Mouse (Mus musculus) forebrain, embryonic 16.5 days (tissue): ENCODE measurements at regions not wholly inside any gene's neighbourhood (a gene's known extent, or its start where the extent isn't known, plus 50 kb on each side); places are given as distances from the start of the nearest gene placed in this dataset.

Experiments used
- ATAC-seq: fragments of 200-750 bp; cut with Nextera tagmentation; 2 replicates; pipeline ENCODE4 v1.8.0; 2017; ENCODE audit warnings: mild to moderate bottlenecking, moderate library complexity
- H3K27ac ChIP-seq: fragments of 300-500 bp; sonication (generic); 2 replicates; pipeline ENCODE4 v1.5.1; 2014; ENCODE audit warnings: low read length, control low read depth
- H3K27me3 ChIP-seq: fragments of 300-500 bp; sonication (generic); replicated peaks from 2 replicates; pipeline ENCODE4 v1.6.1; 2014; ENCODE audit warnings: low read length; ENCODE audit not compliant: control insufficient read depth, insufficient read depth
- H3K36me3 ChIP-seq: fragments of 300-500 bp; sonication (generic); 2 replicates; pipeline ENCODE4 v1.6.1; 2014; ENCODE audit not compliant: control insufficient read depth, insufficient read depth
- H3K4me1 ChIP-seq: fragments of 300-500 bp; sonication (generic); replicated peaks from 2 replicates; pipeline ENCODE4 v1.6.1; 2014; ENCODE audit warnings: low read length; ENCODE audit not compliant: control insufficient read depth, insufficient read depth
- H3K4me2 ChIP-seq: fragments of 300-500 bp; sonication (generic); 2 replicates; pipeline ENCODE4 v1.6.1; 2014; ENCODE audit warnings: mild to moderate bottlenecking, low read length, control low read depth
- H3K4me3 ChIP-seq: fragments of 300-500 bp; sonication (generic); replicated peaks from 2 replicates; pipeline ENCODE4 v1.5.1; 2014; ENCODE audit warnings: mild to moderate bottlenecking, low read length, control low read depth
- H3K9ac ChIP-seq: fragments of 300-500 bp; sonication (generic); replicated peaks from 2 replicates; pipeline ENCODE4 v1.6.1; 2014; ENCODE audit warnings: low read depth, low read length, control low read depth
- H3K9me3 ChIP-seq: fragments of 300-500 bp; sonication (generic); 2 replicates; pipeline ENCODE4 v1.6.1; 2016; ENCODE audit warnings: low read length; ENCODE audit not compliant: control insufficient read depth
- WGBS: fragments of 180-500 bp; shearing (Covaris S2); extraction: QIAGEN DNeasy Blood & Tissue Kit; methylation state at CpG from one replicate; pipeline ENCODE4 v1.1.7; 2014; 5-methylcytosine and 5-hydroxymethylcytosine counted together

GRCm38 (mm10) chr16:49530051-49530450 is 169.0 kb upstream of the Ift57 start:
- Histone ChIP-seq H3K9ac (no peak overlapping the region), H3K27me3 (no peaks in the 10 kb centered on the region), H3K4me3 (no peak overlapping the region), H3K36me3 (no peaks in the 10 kb centered on the region), H3K27ac (no peak overlapping the region), H3K4me1 (no peaks in the 10 kb centered on the region), H3K9me3 (no peaks in the 10 kb centered on the region), H3K4me2 (no peak overlapping the region)
- 89% methylated on average over 5 of the region's 5 CpGs for WGBS
- no peak for ATAC-seq

GRCm38 (mm10) chr16:49532071-49532686 is 166.9 kb upstream of the Ift57 start:
- Histone ChIP-seq H3K9ac (no peak overlapping the region), H3K27me3 (no peaks in the 10 kb centered on the region), H3K4me2 (no peak overlapping the region), H3K9me3 (no peaks in the 10 kb centered on the region), H3K4me1 (no peaks in the 10 kb centered on the region), H3K27ac (no peak overlapping the region), H3K4me3 (no peak overlapping the region), H3K36me3 (no peaks in the 10 kb centered on the region)
- ATAC-seq = no peak
- 80% methylated on average over 7 of the region's 7 CpGs for WGBS

GRCm38 (mm10) chr16:49533498-49533998 is 165.5 kb upstream of the Ift57 start:
- Histone ChIP-seq H3K4me3 (no peak overlapping the region), H3K4me2 (no peak overlapping the region), H3K9ac (no peak overlapping the region), H3K9me3 (no peaks in the 10 kb centered on the region), H3K27me3 (no peaks in the 10 kb centered on the region), H3K4me1 (no peaks in the 10 kb centered on the region), H3K36me3 (no peaks in the 10 kb centered on the region), H3K27ac (no peak overlapping the region)
- 44% methylated on average over 4 of the region's 4 CpGs for WGBS
- ATAC-seq = no peak

- ATAC-seq = no peak
- 57% methylated on average over 3 of the region's 3 CpGs for WGBS
- H3K36me3 ChIP-seq = no peaks in the 10 kb centered on the region
These were observed 148.8 kb upstream of the Ift57 start for GRCm38 (mm10) chr16:49550231-49550630.

GRCm38 (mm10) chr16:49570031-49570430 is 129.0 kb upstream of the Ift57 start:
- Histone ChIP-seq H3K27me3 (no peaks in the 10 kb centered on the region), H3K27ac (no peak overlapping the region), H3K4me2 (no peak overlapping the region), H3K4me1 (peaks cover 7% of the 10 kb centered on the region), H3K9ac (no peak overlapping the region), H3K4me3 (no peak overlapping the region), H3K36me3 (no peaks in the 10 kb centered on the region), H3K9me3 (no peaks in the 10 kb centered on the region)
- 95% methylated on average over 2 of the region's 2 CpGs for WGBS
- ATAC-seq = no peak

More at GRCm38 (mm10) chr16:49550231-49550630, 148.8 kb upstream of the Ift57 start:
- peaks cover 2% of the 10 kb centered on the region; the same call in 1 of the 2 replicates for H3K4me1 ChIP-seq
- no peaks in the 10 kb centered on the region for H3K27me3 ChIP-seq
- no peak overlapping the region for H3K9ac ChIP-seq
- no peak overlapping the region for H3K4me2 ChIP-seq
- no peak overlapping the region for H3K4me3 ChIP-seq
- H3K9me3 ChIP-seq = no peaks in the 10 kb centered on the region
- no peak overlapping the region for H3K27ac ChIP-seq

GRCm38 (mm10) chr16:49572485-49573170 is 126.4 kb upstream of the Ift57 start:
- Histone ChIP-seq H3K27me3 (no peaks in the 10 kb centered on the region), H3K9ac (no peak overlapping the region), H3K4me3 (no peak overlapping the region), H3K9me3 (no peaks in the 10 kb centered on the region), H3K36me3 (no peaks in the 10 kb centered on the region), H3K4me2 (peak overlapping the region; percentile 37), H3K27ac (no peak overlapping the region), H3K4me1 (peaks cover 7% of the 10 kb centered on the region)
- ATAC-seq = peak; percentile 94
- 16% methylated on average over 12 of the region's 12 CpGs for WGBS

- H3K27me3 ChIP-seq = no peaks in the 10 kb centered on the region
- peak overlapping the region; percentile 37 for H3K4me2 ChIP-seq
- H3K36me3 ChIP-seq = no peaks in the 10 kb centered on the region
- peak; percentile 72 for ATAC-seq
- no peak overlapping the region for H3K9ac ChIP-seq
- 1% methylated on average over 3 of the region's 3 CpGs for WGBS
- H3K9me3 ChIP-seq = no peaks in the 10 kb centered on the region
- no peak overlapping the region for H3K27ac ChIP-seq
- H3K4me1 ChIP-seq = peaks cover 7% of the 10 kb centered on the region
- no peak overlapping the region for H3K4me3 ChIP-seq
These were observed 125.9 kb upstream of the Ift57 start for GRCm38 (mm10) chr16:49573171-49573517.

GRCm38 (mm10) chr16:49578976-49579375 is 120.1 kb upstream of the Ift57 start:
- ATAC-seq = no peak

GRCm38 (mm10) chr16:49580708-49581107 is 118.3 kb upstream of the Ift57 start:
- Histone ChIP-seq H3K4me1 (no peaks in the 10 kb centered on the region), H3K36me3 (no peaks in the 10 kb centered on the region), H3K9ac (no peak overlapping the region), H3K27ac (no peak overlapping the region), H3K9me3 (no peaks in the 10 kb centered on the region), H3K4me2 (no peak overlapping the region), H3K4me3 (no peak overlapping the region), H3K27me3 (no peaks in the 10 kb centered on the region)
- ATAC-seq = no peak
- WGBS = 93% methylated on average over 6 of the region's 6 CpGs

More at GRCm38 (mm10) chr16:49578976-49579375, 120.1 kb upstream of the Ift57 start:
- Histone ChIP-seq H3K27ac (no peak overlapping the region), H3K4me3 (no peak overlapping the region), H3K36me3 (no peaks in the 10 kb centered on the region), H3K4me2 (no peak overlapping the region), H3K27me3 (no peaks in the 10 kb centered on the region), H3K9me3 (no peaks in the 10 kb centered on the region), H3K4me1 (no peaks in the 10 kb centered on the region), H3K9ac (no peak overlapping the region)
- WGBS = 95% methylated on average over 4 of the region's 4 CpGs
